Mouse (Mus musculus) forebrain, postnatal 0 days (tissue): ENCODE data around the gene Saxo1. TPM values are rescaled to one million over a fixed set of nuclear protein-coding genes. Genes with fewer than 3 reads are reported as not detected.

Experiments used
- ATAC-seq: fragments of 200-750 bp; cut with Nextera tagmentation; 2 replicates; pipeline ENCODE4 v1.8.0; 2017; ENCODE audit warnings: mild to moderate bottlenecking, moderate library complexity
- DNase-seq: peaks from one replicate; pipeline ENCODE4 v3.0.0-alpha.2; 2015
- H3K27ac ChIP-seq: fragments of 300-500 bp; sonication (generic); 2 replicates; pipeline ENCODE4 v1.5.1; 2014; ENCODE audit warnings: low read depth, mild to moderate bottlenecking, antibody characterized with exemption, low read length, moderate library complexity, mixed read lengths
- H3K27me3 ChIP-seq: fragments of 300-500 bp; sonication (generic); 2 replicates; pipeline ENCODE4 v1.6.1; 2014; ENCODE audit warnings: mild to moderate bottlenecking, low read length, mixed read lengths; ENCODE audit not compliant: insufficient read depth
- H3K36me3 ChIP-seq: fragments of 300-500 bp; sonication (generic); 2 replicates; pipeline ENCODE4 v1.6.1; 2014; ENCODE audit warnings: mild to moderate bottlenecking, moderate library complexity; ENCODE audit not compliant: insufficient read depth
- H3K4me1 ChIP-seq: fragments of 300-500 bp; sonication (generic); 2 replicates; pipeline ENCODE4 v1.6.1; 2014; ENCODE audit warnings: antibody characterized with exemption; ENCODE audit not compliant: insufficient read depth
- H3K4me2 ChIP-seq: fragments of 300-500 bp; sonication (generic); 2 replicates; pipeline ENCODE4 v1.6.1; 2014; ENCODE audit warnings: low read depth, mild to moderate bottlenecking, moderate library complexity
- H3K4me3 ChIP-seq: fragments of 300-500 bp; sonication (generic); 2 replicates; pipeline ENCODE4 v1.5.1; 2014; ENCODE audit warnings: low read depth, low read length, mixed read lengths
- H3K9ac ChIP-seq: fragments of 300-500 bp; sonication (generic); 2 replicates; pipeline ENCODE4 v1.6.1; 2014; ENCODE audit warnings: mild to moderate bottlenecking
- H3K9me3 ChIP-seq: fragments of 300-500 bp; sonication (generic); 2 replicates; pipeline ENCODE4 v1.6.1; 2016; ENCODE audit warnings: low read length
- CTCF ChIP-seq: sonication (generic); IDR thresholded peaks from 2 replicates; pipeline ENCODE4 v1.5.1; 2016; ENCODE audit warnings: antibody characterized with exemption, control low read depth, low read depth
- WGBS: fragments of 180-500 bp; shearing (Covaris S2); extraction: QIAGEN DNeasy Blood & Tissue Kit; methylation state at CpG from one replicate; pipeline ENCODE4 v1.1.7; 2014; 5-methylcytosine and 5-hydroxymethylcytosine counted together
- polyA plus RNA-seq: library from polyadenylated mRNA; unstranded; fragments of >200 nt; fragmentation: Nextera tagmentation; extraction: Ambion mirVana; gene quantifications from 2 replicates; pipeline ENCODE4 v1.2.1, GENCODE M21; 2015
- total RNA-seq: library from RNA; depleted of rRNA; stranded (reverse); fragments of >200 nt; gene quantifications from 2 replicates; pipeline ENCODE4 v1.2.3, GENCODE M21; 2014; rRNA removed

Saxo1 gene
- not detected in 2 replicates for total RNA-seq
- not detected in 2 replicates for polyA plus RNA-seq

GRCm38 (mm10) chr4:86558228-86558627, at the start of gene Saxo1:
Gene Saxo1 (minus strand): TSS chr4:86558328.
- no peaks in the 10 kb centered on the region for H3K27me3 ChIP-seq
- no peaks in the 10 kb centered on the region for H3K4me1 ChIP-seq
- no peak within 1 kb of the TSS for H3K4me2 ChIP-seq
- H3K36me3 ChIP-seq: no peaks in the 10 kb centered on the region
- no peak for ATAC-seq
- H3K9me3 ChIP-seq: no peaks in the 10 kb centered on the region
- no peak within 1 kb of the TSS for H3K4me3 ChIP-seq
- no peak within 1 kb of the TSS for H3K9ac ChIP-seq
- no peak for DNase-seq
- H3K27ac ChIP-seq: no peak within 1 kb of the TSS
- no peak for TF ChIP-seq CTCF
- 91% methylated on average over 7 of the region's 7 CpGs for WGBS

GRCm38 (mm10) chr4:86591304-86591703, 33.2 kb upstream of the Saxo1 start:
- H3K27ac ChIP-seq: no peak overlapping the region
- H3K36me3 ChIP-seq: 0 out of 2 replicates have a peak, but pooled peaks cover under 1% of the 10 kb centered on the region
- H3K4me1 ChIP-seq: no peaks in the 10 kb centered on the region
- H3K4me2 ChIP-seq: no peak overlapping the region
- H3K9me3 ChIP-seq: no peaks in the 10 kb centered on the region
- no peak for ATAC-seq
- DNase-seq: no peak
- 95% methylated on average over 2 of the region's 2 CpGs for WGBS
- no peak overlapping the region for H3K4me3 ChIP-seq
- no peak for TF ChIP-seq CTCF
- H3K27me3 ChIP-seq: no peaks in the 10 kb centered on the region
- H3K9ac ChIP-seq: no peak overlapping the region

- peaks cover 10% of the 10 kb centered on the region; the same call in 1 of the 2 replicates for H3K36me3 ChIP-seq
- peak; percentile 38; the same call in 1 of the 2 replicates for TF ChIP-seq CTCF
- no peak overlapping the region for H3K9ac ChIP-seq
- ATAC-seq (no peak), DNase-seq (no peak)
- 96% methylated on average over 3 of the region's 3 CpGs for WGBS
- H3K4me3 ChIP-seq: no peak overlapping the region
- no peaks in the 10 kb centered on the region for H3K27me3 ChIP-seq
- H3K4me1 ChIP-seq: no peaks in the 10 kb centered on the region
- H3K9me3 ChIP-seq: no peaks in the 10 kb centered on the region
- H3K4me2 ChIP-seq: no peak overlapping the region
- H3K27ac ChIP-seq: no peak overlapping the region
These were observed 30.1 kb upstream of the Saxo1 start for GRCm38 (mm10) chr4:86588236-86588635.

GRCm38 (mm10) chr4:86580591-86580990, 22.5 kb upstream of the Saxo1 start:
- WGBS: 89% methylated on average over 3 of the region's 3 CpGs
- Histone ChIP-seq H3K9ac (no peak overlapping the region), H3K27ac (no peak overlapping the region), H3K4me2 (no peak overlapping the region), H3K27me3 (no peaks in the 10 kb centered on the region), H3K4me3 (no peak overlapping the region), H3K36me3 (peaks cover 19% of the 10 kb centered on the region; the same call in 1 of the 2 replicates), H3K9me3 (no peaks in the 10 kb centered on the region), H3K4me1 (peaks cover 13% of the 10 kb centered on the region)
- DNase-seq (no peak), ATAC-seq (no peak)
- no peak for TF ChIP-seq CTCF

- Histone ChIP-seq H3K4me1 (peaks cover 13% of the 10 kb centered on the region), H3K9me3 (no peaks in the 10 kb centered on the region), H3K27me3 (no peaks in the 10 kb centered on the region), H3K4me3 (no peak overlapping the region), H3K4me2 (no peak overlapping the region), H3K27ac (no peak overlapping the region), H3K9ac (no peak overlapping the region), H3K36me3 (peaks cover 15% of the 10 kb centered on the region; the same call in 1 of the 2 replicates)
- TF ChIP-seq CTCF: no peak
- WGBS: 34% methylated on average over 4 of the region's 4 CpGs
- no peak for ATAC-seq
- no peak for DNase-seq
These were observed 21.9 kb upstream of the Saxo1 start for GRCm38 (mm10) chr4:86580056-86580455.

GRCm38 (mm10) chr4:86576630-86577225, 18.6 kb upstream of the Saxo1 start:
- no peak for DNase-seq
- Histone ChIP-seq H3K4me3 (peak overlapping the region; percentile 76), H3K36me3 (peaks cover 7% of the 10 kb centered on the region; the same call in 1 of the 2 replicates), H3K27ac (peak overlapping the region; percentile 98; the same call in 1 of the 2 replicates), H3K4me1 (peaks cover 16% of the 10 kb centered on the region), H3K9me3 (no peaks in the 10 kb centered on the region), H3K9ac (peak overlapping the region; percentile 98), H3K4me2 (peak overlapping the region; percentile 63), H3K27me3 (no peaks in the 10 kb centered on the region)
- no peak for ATAC-seq
- TF ChIP-seq CTCF: no peak
- WGBS: 8% methylated on average over 11 of the region's 11 CpGs

GRCm38 (mm10) chr4:86576120-86576541, 18.0 kb upstream of the Saxo1 start:
- H3K4me1 ChIP-seq: peaks cover 16% of the 10 kb centered on the region
- H3K27ac ChIP-seq: peak overlapping the region; percentile 98
- peak overlapping the region; percentile 98 for H3K9ac ChIP-seq
- WGBS: 0% methylated on average over 20 of the region's 20 CpGs
- peak overlapping the region; percentile 76 for H3K4me3 ChIP-seq
- peak overlapping the region; percentile 63 for H3K4me2 ChIP-seq
- no peaks in the 10 kb centered on the region for H3K27me3 ChIP-seq
- H3K36me3 ChIP-seq: peaks cover 7% of the 10 kb centered on the region; the same call in 1 of the 2 replicates
- no peak for TF ChIP-seq CTCF
- ATAC-seq: no peak
- peak; percentile 65 for DNase-seq
- H3K9me3 ChIP-seq: no peaks in the 10 kb centered on the region
